Mouse (Mus musculus) stomach, postnatal 0 days (tissue): ENCODE measurements at regions not wholly inside any gene's neighbourhood (a gene's known extent, or its start where the extent isn't known, plus 50 kb on each side); places are given as distances from the start of the nearest gene placed in this dataset.
"Not testable (repeated sequence)": the region's sequence is repeated elsewhere in the genome, so short reads cannot be mapped to it uniquely, and the experiment has no call there.

Experiments
- ATAC-seq: fragments of 200-750 bp; cut with Nextera tagmentation; 2 replicates; pipeline ENCODE4 v1.8.0; 2017; ENCODE audit not compliant: low FRiP score, low TSS enrichment
- DNase-seq: peaks from one replicate; pipeline ENCODE4 v3.0.0-alpha.2; 2016; ENCODE audit warnings: low spot score
- H3K27ac ChIP-seq: fragments of 300-500 bp; sonication (generic); replicated peaks from 2 replicates; pipeline ENCODE4 v1.5.1; 2014; ENCODE audit warnings: mild to moderate bottlenecking, control low read depth
- H3K27me3 ChIP-seq: fragments of 300-500 bp; sonication (generic); 2 replicates; pipeline ENCODE4 v1.6.1; 2014; ENCODE audit warnings: low read length; ENCODE audit not compliant: control insufficient read depth, insufficient read depth
- H3K36me3 ChIP-seq: fragments of 300-500 bp; sonication (generic); 2 replicates; pipeline ENCODE4 v1.6.1; 2014; ENCODE audit warnings: low read length, mixed read lengths; ENCODE audit not compliant: control insufficient read depth, insufficient read depth
- H3K4me1 ChIP-seq: fragments of 300-500 bp; sonication (generic); replicated peaks from 2 replicates; pipeline ENCODE4 v1.6.1; 2014; ENCODE audit warnings: antibody characterized with exemption; ENCODE audit not compliant: control insufficient read depth, insufficient read depth
- H3K4me2 ChIP-seq: fragments of 300-500 bp; sonication (generic); replicated peaks from 2 replicates; pipeline ENCODE4 v1.6.1; 2014; ENCODE audit warnings: low read depth, mild to moderate bottlenecking, control low read depth, moderate library complexity
- H3K4me3 ChIP-seq: fragments of 300-500 bp; sonication (generic); 2 replicates; pipeline ENCODE4 v1.5.1; 2014; ENCODE audit warnings: low read depth, low read length, control low read depth
- H3K9ac ChIP-seq: fragments of 300-500 bp; sonication (generic); 2 replicates; pipeline ENCODE4 v1.6.1; 2014; ENCODE audit warnings: mild to moderate bottlenecking, low read length, control low read depth, mixed read lengths
- H3K9me3 ChIP-seq: fragments of 300-500 bp; sonication (generic); 2 replicates; pipeline ENCODE4 v1.6.1; 2016; ENCODE audit warnings: low read length; ENCODE audit not compliant: control insufficient read depth
- CTCF ChIP-seq: IDR thresholded peaks from 2 replicates; pipeline ENCODE4 v1.5.1; 2016; ENCODE audit warnings: antibody characterized with exemption, low read depth, mild to moderate bottlenecking, moderate library complexity
- EP300 ChIP-seq: optimal IDR thresholded peaks from 2 replicates; pipeline ENCODE3; 2016; ENCODE audit warnings: antibody characterized with exemption
- WGBS: fragments of 180-500 bp; shearing (Covaris S2); extraction: QIAGEN DNeasy Blood & Tissue Kit; methylation state at CpG from one replicate; pipeline ENCODE4 v1.1.7; 2014; 5-methylcytosine and 5-hydroxymethylcytosine counted together

- TF ChIP-seq CTCF (no peak), EP300 (no peak)
- DNase-seq: no peak
- 29% methylated on average over 7 of the region's 7 CpGs for WGBS
- no peaks in the 10 kb centered on the region for H3K9me3 ChIP-seq
- no peaks in the 10 kb centered on the region for H3K36me3 ChIP-seq
- H3K4me1 ChIP-seq: no peaks in the 10 kb centered on the region
- H3K27ac ChIP-seq: no peak overlapping the region
- H3K4me2 ChIP-seq: no peak overlapping the region
- H3K4me3 ChIP-seq: no peak overlapping the region
- no peak overlapping the region for H3K9ac ChIP-seq
- no peaks in the 10 kb centered on the region for H3K27me3 ChIP-seq
- ATAC-seq: no peak
Observed at GRCm38 (mm10) chr3:83503901-83504300, 262.2 kb upstream of the Sfrp2 start.

- no peak for ATAC-seq
- DNase-seq: no peak
- WGBS: 60% methylated on average over 4 of the region's 4 CpGs
- Histone ChIP-seq H3K9ac (no peak overlapping the region), H3K4me2 (no peak overlapping the region), H3K4me1 (no peaks in the 10 kb centered on the region), H3K27ac (no peak overlapping the region), H3K36me3 (no peaks in the 10 kb centered on the region), H3K4me3 (no peak overlapping the region), H3K27me3 (no peaks in the 10 kb centered on the region), H3K9me3 (no peaks in the 10 kb centered on the region)
- TF ChIP-seq CTCF (no peak), EP300 (no peak)
Observed at GRCm38 (mm10) chr3:83516614-83517013, 249.5 kb upstream of the Sfrp2 start.

- H3K4me3 ChIP-seq: no peak overlapping the region
- no peaks in the 10 kb centered on the region for H3K27me3 ChIP-seq
- H3K36me3 ChIP-seq: no peaks in the 10 kb centered on the region
- no peak overlapping the region for H3K4me2 ChIP-seq
- no peak for TF ChIP-seq EP300
- no peak for TF ChIP-seq CTCF
- no peak overlapping the region for H3K27ac ChIP-seq
- WGBS: 45% methylated on average over 6 of the region's 6 CpGs
- DNase-seq (peak; percentile 13), ATAC-seq (no peak)
- H3K9ac ChIP-seq: no peak overlapping the region
- no peaks in the 10 kb centered on the region for H3K4me1 ChIP-seq
- no peaks in the 10 kb centered on the region for H3K9me3 ChIP-seq
Observed at GRCm38 (mm10) chr3:83517914-83518635, 248.0 kb upstream of the Sfrp2 start.

GRCm38 (mm10) chr3:83530243-83530847 lies 235.8 kb upstream of the Sfrp2 start:
- ATAC-seq (no peak), DNase-seq (no peak)
- no peak overlapping the region for H3K27ac ChIP-seq
- H3K27me3 ChIP-seq: no peaks in the 10 kb centered on the region
- no peaks in the 10 kb centered on the region for H3K9me3 ChIP-seq
- H3K4me2 ChIP-seq: no peak overlapping the region
- TF ChIP-seq EP300 (no peak), CTCF (no peak)
- no peak overlapping the region for H3K4me3 ChIP-seq
- H3K4me1 ChIP-seq: no peaks in the 10 kb centered on the region
- no peak overlapping the region for H3K9ac ChIP-seq
- WGBS: 49% methylated on average over 4 of the region's 4 CpGs
- no peaks in the 10 kb centered on the region for H3K36me3 ChIP-seq

GRCm38 (mm10) chr3:83536624-83537023 lies 229.5 kb upstream of the Sfrp2 start:
- WGBS: 42% methylated on average over 5 of the region's 5 CpGs
- not testable (repeated sequence) for H3K9ac ChIP-seq, ATAC-seq

GRCm38 (mm10) chr3:83537231-83537630 lies 228.9 kb upstream of the Sfrp2 start:
- H3K4me3 ChIP-seq: no peak overlapping the region
- H3K4me1 ChIP-seq: no peaks in the 10 kb centered on the region
- no peak overlapping the region for H3K27ac ChIP-seq
- DNase-seq (no peak), ATAC-seq (no peak)
- TF ChIP-seq EP300: no peak
- no peaks in the 10 kb centered on the region for H3K27me3 ChIP-seq
- 19% methylated on average over 4 of the region's 4 CpGs for WGBS
- H3K4me2 ChIP-seq: no peak overlapping the region
- H3K9me3 ChIP-seq: no peaks in the 10 kb centered on the region
- no peak overlapping the region for H3K9ac ChIP-seq
- no peaks in the 10 kb centered on the region for H3K36me3 ChIP-seq

More at GRCm38 (mm10) chr3:83536624-83537023, 229.5 kb upstream of the Sfrp2 start:
- H3K9me3 ChIP-seq, DNase-seq, H3K27me3 ChIP-seq, H3K36me3 ChIP-seq, H3K4me2 ChIP-seq, H3K27ac ChIP-seq, H3K4me1 ChIP-seq, H3K4me3 ChIP-seq: not testable (repeated sequence)
